Mouse (Mus musculus) thymus, adult 2 months (tissue): ENCODE measurements around the gene Armc9. TPM values are rescaled to one million over a fixed set of nuclear protein-coding genes. Genes with fewer than 3 reads are reported as not detected.

ENCODE experiments used
- DNase-seq: peaks from one replicate; pipeline ENCODE4 v3.0.0; 2021
- H3K27ac ChIP-seq: fragments of 200-500 bp; 2 replicates; pipeline ENCODE4 v1.5.1; 2012; ENCODE audit warnings: low read length, control low read depth; ENCODE audit not compliant: control insufficient read depth, insufficient read depth
- H3K27me3 ChIP-seq: fragments of 200-500 bp; 2 replicates; pipeline ENCODE4 v1.6.1; 2012; ENCODE audit warnings: mild to moderate bottlenecking, low read length, moderate library complexity, mixed read lengths; ENCODE audit not compliant: control insufficient read depth, insufficient read depth
- H3K36me3 ChIP-seq: fragments of 200-500 bp; 2 replicates; pipeline ENCODE4 v1.6.1; 2012; ENCODE audit warnings: mild to moderate bottlenecking, low read length, moderate library complexity; ENCODE audit not compliant: control insufficient read depth, insufficient read depth
- H3K4me1 ChIP-seq: fragments of 200-500 bp; replicated peaks from 2 replicates; pipeline ENCODE4 v1.6.1; 2012; ENCODE audit warnings: low read length; ENCODE audit not compliant: control insufficient read depth, insufficient read depth
- H3K4me3 ChIP-seq: fragments of 200-500 bp; 2 replicates; pipeline ENCODE4 v1.5.1; 2012; ENCODE audit warnings: mild to moderate bottlenecking, low read length, control low read depth, moderate library complexity; ENCODE audit not compliant: control insufficient read depth, insufficient read depth
- CTCF ChIP-seq: fragments of 200-500 bp; IDR thresholded peaks from 2 replicates; pipeline ENCODE4 v1.5.1; 2012; ENCODE audit warnings: mild to moderate bottlenecking, control low read depth, low read length, moderate library complexity, borderline replicate concordance; ENCODE audit not compliant: control insufficient read depth, poor library complexity, insufficient read depth; ENCODE audit errors: extremely low read depth
- POLR2A ChIP-seq: fragments of 200-500 bp; IDR thresholded peaks from 2 replicates; pipeline ENCODE4 v1.6.1; 2012; ENCODE audit warnings: mild to moderate bottlenecking, low read length, control low read depth, moderate library complexity; ENCODE audit not compliant: control insufficient read depth, poor library complexity, insufficient read depth; ENCODE audit errors: extremely low read depth
- WGBS: fragments of 180-500 bp; shearing (Covaris S2); methylation state at CpG from one replicate; pipeline ENCODE4 v1.1.7; 2018; 5-methylcytosine and 5-hydroxymethylcytosine counted together
- polyA plus RNA-seq: library from polyadenylated mRNA; depleted of rRNA; stranded (reverse); fragments of >200 nt; gene quantifications from 2 replicates; pipeline ENCODE4 v1.2.3, GENCODE M21; 2012

Armc9 gene
- polyA plus RNA-seq, 1 experiment, result 5.8 TPM

DNA sequence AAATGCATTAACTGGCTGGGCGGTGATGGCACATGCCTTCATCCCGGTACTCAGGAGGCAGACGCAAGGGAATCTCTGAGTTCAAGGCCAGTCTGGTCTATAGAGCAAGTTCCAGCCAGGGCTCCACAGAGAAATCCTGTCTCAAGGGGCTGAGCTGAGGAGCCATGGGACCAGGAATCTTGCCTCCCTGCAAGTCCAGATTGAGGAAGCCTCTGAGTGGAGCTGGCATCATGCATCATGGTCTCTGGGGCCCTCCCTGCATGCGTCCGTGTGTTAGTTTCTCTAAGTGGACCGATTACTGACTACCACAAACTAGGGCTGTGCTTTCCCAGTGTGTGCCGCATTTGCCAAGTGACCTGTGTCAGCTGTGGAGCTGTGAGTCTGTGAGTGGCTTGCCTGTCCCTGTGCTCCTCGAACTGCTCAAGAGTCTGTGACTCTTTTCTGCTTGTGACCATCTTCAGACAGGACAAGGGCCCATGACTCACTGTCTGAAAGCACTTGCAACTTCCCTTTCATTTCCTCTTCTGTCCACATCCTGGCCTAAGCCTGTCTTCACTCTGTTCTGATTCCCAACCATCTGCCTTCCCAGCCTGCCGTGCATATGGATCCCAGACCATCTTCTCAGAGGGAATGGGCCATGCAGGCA lies 74.7 kb downstream of the Armc9 start:
- WGBS, result 80% methylated on average over 9 of the region's 9 CpGs
- peaks cover 13% of the 10 kb centered on the region for H3K4me1 ChIP-seq
- no peaks in the 10 kb centered on the region for H3K36me3 ChIP-seq
- H3K4me3 ChIP-seq, result no peak overlapping the region
- TF ChIP-seq CTCF (no peak), POLR2A (no peak)
- H3K27ac ChIP-seq, result peak overlapping the region; percentile 41; the same call in 1 of the 2 replicates
- no peaks in the 10 kb centered on the region for H3K27me3 ChIP-seq
- DNase-seq, result no peak

DNA sequence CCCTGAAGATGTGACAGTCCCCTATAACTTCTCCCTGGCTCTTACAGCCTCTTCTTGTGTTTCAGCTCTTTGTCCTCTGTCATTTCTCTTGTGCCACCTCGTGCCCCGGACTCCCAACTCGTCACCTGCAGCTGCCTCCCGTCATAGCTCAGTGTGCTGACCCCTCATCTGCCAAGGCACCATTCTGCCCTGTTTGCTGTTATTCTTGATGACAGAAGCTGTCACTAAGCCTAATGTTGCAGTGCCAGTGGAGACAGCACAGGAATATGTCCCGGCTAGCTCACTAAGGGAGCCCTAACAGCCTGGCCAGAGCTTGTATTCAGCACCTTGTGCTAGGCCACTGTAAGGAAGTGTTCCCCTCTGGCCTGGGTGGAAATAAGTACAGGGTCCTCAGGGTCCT lies 78.1 kb downstream of the Armc9 start:
- TF ChIP-seq POLR2A, result no peak
- TF ChIP-seq CTCF, result no peak
- Histone ChIP-seq H3K36me3 (no peaks in the 10 kb centered on the region), H3K4me3 (no peak overlapping the region), H3K27me3 (no peaks in the 10 kb centered on the region), H3K4me1 (peaks cover 13% of the 10 kb centered on the region), H3K27ac (no peak overlapping the region)
- DNase-seq, result no peak
- 98% methylated on average over 5 of the region's 5 CpGs for WGBS

DNA sequence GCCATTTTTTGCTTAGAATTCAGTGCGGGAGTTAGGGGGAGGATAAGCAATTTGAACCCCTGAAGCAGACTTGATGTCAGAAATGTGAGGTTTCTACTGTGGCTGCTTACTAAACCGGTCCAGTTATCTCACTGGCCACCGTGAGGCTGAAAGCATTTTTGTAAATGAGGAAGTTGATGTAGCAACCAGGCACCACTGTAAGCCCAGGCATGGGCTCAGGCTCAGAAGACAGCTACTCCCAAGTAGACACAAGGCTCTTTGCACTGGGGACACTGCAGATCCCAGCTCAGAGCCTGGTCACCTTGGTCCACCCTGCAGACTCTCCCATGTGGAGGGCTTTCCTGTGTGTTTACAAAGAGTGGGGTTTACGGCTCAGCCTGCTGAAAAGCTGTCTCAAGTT lies 79.2 kb downstream of the Armc9 start:
- Histone ChIP-seq H3K27ac (no peak overlapping the region), H3K4me3 (no peak overlapping the region), H3K36me3 (no peaks in the 10 kb centered on the region), H3K27me3 (no peaks in the 10 kb centered on the region), H3K4me1 (peaks cover 8% of the 10 kb centered on the region)
- DNase-seq, result no peak
- WGBS, result 45% methylated on average over 4 of the region's 4 CpGs
- no peak for TF ChIP-seq POLR2A
- no peak for TF ChIP-seq CTCF

DNA sequence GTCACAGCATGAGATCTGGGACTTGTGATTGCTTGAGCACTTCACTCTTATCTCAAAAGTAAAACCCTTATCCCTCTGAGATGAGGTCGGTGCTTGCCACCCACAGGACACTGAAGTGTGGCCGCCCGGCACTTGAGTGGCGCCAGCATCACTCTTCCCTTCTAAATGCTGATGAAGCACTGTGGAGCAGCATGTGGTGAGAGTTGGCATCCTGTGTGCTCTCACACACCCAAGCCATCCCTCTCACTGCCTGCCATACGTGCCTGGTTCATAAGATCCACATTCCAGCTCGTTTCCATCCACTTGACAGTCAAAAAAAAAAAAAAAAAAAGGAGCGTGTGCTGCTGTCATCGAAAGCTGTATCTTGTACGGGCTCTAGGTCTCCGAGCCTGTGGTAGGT lies 80.5 kb downstream of the Armc9 start:
- no peaks in the 10 kb centered on the region for H3K27me3 ChIP-seq
- H3K4me3 ChIP-seq, result no peak overlapping the region
- 85% methylated on average over 10 of the region's 10 CpGs for WGBS
- H3K27ac ChIP-seq, result no peak overlapping the region
- DNase-seq, result no peak
- no peaks in the 10 kb centered on the region for H3K36me3 ChIP-seq
- no peaks in the 10 kb centered on the region for H3K4me1 ChIP-seq
- TF ChIP-seq CTCF (no peak), POLR2A (no peak)

DNA sequence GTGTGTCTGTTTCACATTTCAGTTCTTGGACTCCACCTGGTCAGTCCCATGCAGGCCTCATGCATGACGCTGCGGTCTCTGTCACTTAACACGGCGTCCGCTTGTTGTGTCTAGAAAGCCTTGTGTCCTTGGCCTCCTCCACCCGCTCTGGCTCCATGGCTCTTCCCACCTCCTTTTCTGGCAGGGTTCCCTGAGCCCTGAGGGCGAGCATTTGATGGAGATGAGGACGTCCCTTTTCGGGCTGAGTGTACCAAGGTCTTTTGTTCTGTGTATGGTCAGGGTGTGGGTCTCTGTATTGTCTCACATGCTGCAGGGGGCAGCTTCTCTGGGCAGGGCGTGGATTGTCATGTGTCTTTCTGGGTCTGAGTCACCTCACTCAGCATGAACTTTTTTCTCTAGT lies 81.9 kb downstream of the Armc9 start:
- Histone ChIP-seq H3K4me3 (no peak overlapping the region), H3K27ac (no peak overlapping the region), H3K36me3 (no peaks in the 10 kb centered on the region), H3K4me1 (no peaks in the 10 kb centered on the region), H3K27me3 (no peaks in the 10 kb centered on the region)
- no peak for DNase-seq
- TF ChIP-seq POLR2A, result no peak
- TF ChIP-seq CTCF, result no peak
- 91% methylated on average over 10 of the region's 10 CpGs for whole genome bisulfite sequencing

DNA sequence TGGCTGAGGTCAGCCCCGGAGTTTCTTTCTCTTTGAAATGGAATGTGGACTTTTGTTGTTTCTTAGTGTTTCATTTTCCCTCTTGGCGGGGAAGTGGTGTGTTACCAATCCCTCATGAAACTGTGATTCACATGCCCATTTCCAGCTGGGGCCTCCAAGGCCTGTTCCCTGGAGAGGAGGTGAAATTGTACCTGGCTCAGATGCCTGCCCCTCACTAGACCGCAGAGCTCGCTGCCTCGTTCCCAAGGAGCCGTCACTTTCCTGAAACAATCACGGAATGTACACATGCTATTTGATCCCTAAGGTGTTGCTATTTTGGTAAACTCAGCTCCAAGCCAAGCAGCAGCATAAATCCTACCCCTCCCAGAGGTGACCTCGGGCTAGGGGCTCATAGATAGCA lies 84.4 kb downstream of the Armc9 start:
- Histone ChIP-seq H3K4me3 (no peak overlapping the region), H3K36me3 (no peaks in the 10 kb centered on the region), H3K27me3 (no peaks in the 10 kb centered on the region), H3K4me1 (no peaks in the 10 kb centered on the region), H3K27ac (no peak overlapping the region)
- DNase-seq, result no peak
- TF ChIP-seq CTCF, result no peak
- no peak for TF ChIP-seq POLR2A
- WGBS, result 92% methylated on average over 8 of the region's 8 CpGs

DNA sequence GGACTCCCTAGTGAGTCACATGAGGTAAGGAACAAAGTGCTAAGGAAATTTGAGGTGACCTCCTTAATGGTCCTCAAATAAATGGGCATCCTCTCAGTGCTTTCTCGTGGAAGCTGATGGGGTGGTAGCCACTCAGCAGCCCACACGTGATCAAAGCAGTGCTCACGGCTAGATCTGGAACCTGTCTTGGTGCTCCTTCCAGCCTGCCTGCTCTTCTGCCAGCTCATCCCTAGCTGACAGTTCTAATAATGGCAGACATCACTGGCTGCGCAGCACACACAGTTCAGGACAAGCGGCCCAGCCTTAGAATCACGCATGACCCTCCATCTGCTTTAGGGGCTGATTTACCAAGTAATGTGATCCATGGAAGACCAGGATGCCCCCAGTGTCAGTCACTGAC lies 85.3 kb downstream of the Armc9 start:
- Histone ChIP-seq H3K27ac (no peak overlapping the region), H3K4me3 (no peak overlapping the region), H3K36me3 (no peaks in the 10 kb centered on the region), H3K4me1 (no peaks in the 10 kb centered on the region), H3K27me3 (no peaks in the 10 kb centered on the region)
- 96% methylated on average over 6 of the region's 6 CpGs for WGBS
- no peak for DNase-seq
- TF ChIP-seq CTCF, result no peak
- no peak for TF ChIP-seq POLR2A
